Mouse (Mus musculus) CH12.LX (cell line): ENCODE data around the gene Klf9. TPM values are rescaled to one million over a fixed set of nuclear protein-coding genes. Genes with fewer than 3 reads are reported as not detected.

Experiments used
- DNase-seq: peaks from one replicate; pipeline ENCODE4 v3.0.0-alpha.2; 2013; ENCODE audit errors: extremely low read depth
- H3K27ac ChIP-seq: 2 replicates; pipeline ENCODE4 v1.5.1; 2012; ENCODE audit warnings: low read depth, mild to moderate bottlenecking, control low read depth, moderate library complexity; ENCODE audit not compliant: insufficient read depth
- H3K27me3 ChIP-seq: replicated peaks from 2 replicates; pipeline ENCODE3; 2012; ENCODE audit warnings: inconsistent platforms
- H3K36me3 ChIP-seq, 2 experiments: replicated peaks in 1 of 2; 2 replicates each; pipeline versions ENCODE3 to v1.6.1; 2012; ENCODE audit warnings: inconsistent platforms in 1 of 2, low read length in 1 of 2, mild to moderate bottlenecking in 1 of 2, mixed read lengths in 1 of 2, moderate library complexity in 1 of 2; ENCODE audit not compliant: control insufficient read depth in 1 of 2, insufficient read depth in 1 of 2
- H3K4me1 ChIP-seq, 2 experiments: 2 replicates each; pipeline ENCODE4 v1.6.1; 2012; ENCODE audit warnings: inconsistent platforms in 1 of 2, moderate library complexity in 1 of 2; ENCODE audit not compliant: insufficient read depth in 2 of 2, control insufficient read depth in 1 of 2
- H3K4me2 ChIP-seq: 2 replicates; pipeline ENCODE4 v1.6.1; 2012; ENCODE audit warnings: low read depth, mild to moderate bottlenecking, control low read depth; ENCODE audit not compliant: poor library complexity, insufficient read depth, severe bottlenecking
- H3K4me3 ChIP-seq, 3 experiments: fragments of 150-350 bp in 1 of 3; sonication (generic) in 1 of 3; replicated peaks in 1 of 3; 2 replicates each; pipeline versions ENCODE3 to v1.5.1; 2011 to 2012; ENCODE audit warnings: low read depth in 2 of 3, low read length in 2 of 3, mild to moderate bottlenecking in 2 of 3, moderate library complexity in 2 of 3, control low read depth in 1 of 3, improper control_type of control experiment in 1 of 3, inconsistent platforms in 1 of 3, mixed read lengths in 1 of 3; ENCODE audit not compliant: poor library complexity in 1 of 3
- H3K79me2 ChIP-seq: replicated peaks from 2 replicates; pipeline ENCODE4 v1.6.1; 2012; ENCODE audit warnings: mild to moderate bottlenecking, moderate library complexity; ENCODE audit not compliant: control insufficient read depth, poor library complexity, insufficient read depth, severe bottlenecking; ENCODE audit errors: extremely low read depth
- H3K9ac ChIP-seq: 2 replicates; pipeline ENCODE4 v1.6.1; 2012; ENCODE audit warnings: low read depth, mild to moderate bottlenecking, control low read depth, moderate library complexity; ENCODE audit not compliant: insufficient read depth
- H3K9me3 ChIP-seq: replicated peaks from 2 replicates; pipeline ENCODE3; 2012; ENCODE audit warnings: low read length, inconsistent platforms, mixed read lengths
- BHLHE40 ChIP-seq: IDR thresholded peaks from 2 replicates; pipeline ENCODE4 v1.6.1; 2011; ENCODE audit warnings: mild to moderate bottlenecking, low read depth, low read length, improper control_type of control experiment
- CHD2 ChIP-seq: IDR thresholded peaks from 2 replicates; pipeline ENCODE4 v1.6.1; 2011; ENCODE audit warnings: low read length, improper control_type of control experiment
- CTCF ChIP-seq, 2 experiments: IDR thresholded peaks in 1 of 2; conservative IDR thresholded peaks in 1 of 2; 2 replicates each; pipeline ENCODE4 v1.5.1; 2011 to 2012; ENCODE audit warnings: low read depth in 2 of 2, low read length in 2 of 2, improper control_type of control experiment in 1 of 2, inconsistent platforms in 1 of 2, mild to moderate bottlenecking in 1 of 2, moderate library complexity in 1 of 2
- E2F4 ChIP-seq: IDR thresholded peaks from 2 replicates; pipeline ENCODE4 v1.6.1; 2011; ENCODE audit warnings: low read depth, low read length, improper control_type of control experiment; ENCODE audit not compliant: insufficient replicate concordance
- ELF1 ChIP-seq: IDR thresholded peaks from 2 replicates; pipeline ENCODE4 v1.6.1; 2014; ENCODE audit warnings: low read depth, mild to moderate bottlenecking, inconsistent platforms, low read length, improper control_type of control experiment
- GABPA ChIP-seq: IDR thresholded peaks from 2 replicates; pipeline ENCODE4 v1.6.1; 2012; ENCODE audit warnings: low read depth, low read length, improper control_type of control experiment, inconsistent platforms; ENCODE audit not compliant: insufficient replicate concordance
- IRF4 ChIP-seq: IDR thresholded peaks from 2 replicates; pipeline ENCODE4 v1.6.1; 2014; ENCODE audit warnings: low read depth, mild to moderate bottlenecking, inconsistent platforms, low read length, improper control_type of control experiment
- JUN ChIP-seq: IDR thresholded peaks from 2 replicates; pipeline ENCODE4 v1.6.1; 2011; ENCODE audit warnings: low read depth, mild to moderate bottlenecking, low read length, improper control_type of control experiment, moderate library complexity; ENCODE audit not compliant: insufficient read depth
- KAT2A ChIP-seq: IDR thresholded peaks from 2 replicates; pipeline ENCODE4 v1.6.1; 2012; ENCODE audit warnings: low read length, improper control_type of control experiment, inconsistent platforms; ENCODE audit not compliant: insufficient replicate concordance
- MAFK ChIP-seq: IDR thresholded peaks from 2 replicates; pipeline ENCODE4 v1.6.1; 2011; ENCODE audit warnings: low read length, improper control_type of control experiment; ENCODE audit not compliant: insufficient replicate concordance
- MAX ChIP-seq: IDR thresholded peaks from 2 replicates; pipeline ENCODE4 v1.6.1; 2011; ENCODE audit warnings: low read length, improper control_type of control experiment
- MAZ ChIP-seq: IDR thresholded peaks from 2 replicates; pipeline ENCODE4 v1.6.1; 2012; ENCODE audit warnings: low read depth, mild to moderate bottlenecking, inconsistent platforms, low read length, improper control_type of control experiment, moderate library complexity
- MEF2A ChIP-seq: IDR thresholded peaks from 2 replicates; pipeline ENCODE4 v1.6.1; 2014; ENCODE audit warnings: low read depth, mild to moderate bottlenecking, inconsistent platforms, low read length, improper control_type of control experiment, borderline replicate concordance
- MXI1 ChIP-seq: IDR thresholded peaks from 2 replicates; pipeline ENCODE4 v1.6.1; 2011; ENCODE audit warnings: mild to moderate bottlenecking, low read depth, low read length, improper control_type of control experiment
- MYC ChIP-seq: IDR thresholded peaks from 2 replicates; pipeline ENCODE4 v1.6.1; 2011; ENCODE audit warnings: low read depth, mild to moderate bottlenecking, improper control_type of control experiment, low read length
- NRF1 ChIP-seq: IDR thresholded peaks from 2 replicates; pipeline ENCODE4 v1.6.1; 2014; ENCODE audit warnings: low read depth, mild to moderate bottlenecking, inconsistent platforms, low read length, improper control_type of control experiment, moderate library complexity
- PAX5 ChIP-seq: IDR thresholded peaks from 2 replicates; pipeline ENCODE4 v1.6.1; 2012; ENCODE audit warnings: low read length, inconsistent platforms, mixed read lengths
- POLR2A ChIP-seq: IDR thresholded peaks from 2 replicates; pipeline ENCODE4 v1.6.1; 2011; ENCODE audit warnings: low read depth, mild to moderate bottlenecking, improper control_type of control experiment, low read length
- RAD21 ChIP-seq: IDR thresholded peaks from 2 replicates; pipeline ENCODE4 v1.6.1; 2011; ENCODE audit warnings: low read depth, mild to moderate bottlenecking, low read length, improper control_type of control experiment, moderate library complexity
- RCOR1 ChIP-seq: conservative IDR thresholded peaks from 2 replicates; pipeline ENCODE4 v1.6.1; 2012; ENCODE audit warnings: low read depth, mild to moderate bottlenecking, inconsistent platforms, low read length, improper control_type of control experiment
- SIN3A ChIP-seq: IDR thresholded peaks from 2 replicates; pipeline ENCODE4 v1.6.1; 2012; ENCODE audit warnings: low read length, improper control_type of control experiment, inconsistent platforms
- TBP ChIP-seq: conservative IDR thresholded peaks from 2 replicates; pipeline ENCODE4 v1.6.1; 2011; ENCODE audit warnings: low read depth, low read length, improper control_type of control experiment
- UBTF ChIP-seq: IDR thresholded peaks from 2 replicates; pipeline ENCODE4 v1.6.1; 2012; ENCODE audit warnings: low read depth, mild to moderate bottlenecking, inconsistent platforms, low read length, improper control_type of control experiment, moderate library complexity
- USF2 ChIP-seq: conservative IDR thresholded peaks from 2 replicates; pipeline ENCODE4 v1.6.1; 2011; ENCODE audit warnings: low read depth, low read length, improper control_type of control experiment
- ZC3H11A ChIP-seq: IDR thresholded peaks from 2 replicates; pipeline ENCODE4 v1.6.1; 2012; ENCODE audit warnings: low read depth, mild to moderate bottlenecking, inconsistent platforms, low read length, improper control_type of control experiment
- ZKSCAN1 ChIP-seq: IDR thresholded peaks from 2 replicates; pipeline ENCODE4 v1.6.1; 2012; ENCODE audit warnings: low read depth, inconsistent platforms, low read length, improper control_type of control experiment, borderline replicate concordance
- ZNF384 ChIP-seq: IDR thresholded peaks from 2 replicates; pipeline ENCODE4 v1.6.1; 2012; ENCODE audit warnings: low read depth, low read length, improper control_type of control experiment, inconsistent platforms
- dilution Hi-C: fragments of 300-500 bp; cut with MboI; formaldehyde crosslinking; loops from 2 replicates; pipeline ENCODE4 v1.14.3; 2020; ENCODE audit warnings: low sequenced_read_pairs; ENCODE audit not compliant: extremely low pct_unique_long_range_greater_than_20kb, extremely low pct_ligation_motif_present
- in situ Hi-C: fragments of 300-500 bp; cut with MboI; formaldehyde crosslinking; loops from 3 replicates; pipeline ENCODE4 v1.14.3; 2019; ENCODE audit warnings: low sequenced_read_pairs, low pct_ligation_motif_present, low pct_unique_long_range_greater_than_20kb, mixed read lengths
- polyA plus RNA-seq: library from polyadenylated mRNA; unstranded; fragments of >175 nt; gene quantifications from 2 replicates; pipeline ENCODE4 v1.2.1, GENCODE M21; 2012; ENCODE audit warnings: low read depth; ENCODE audit not compliant: insufficient read length
- total RNA-seq, 2 experiments: library from RNA; depleted of rRNA; stranded (reverse); fragments of 300-350 nt in 1 of 2; fragments of >200 nt in 1 of 2; gene quantifications; 2 replicates each; pipeline ENCODE4 v1.2.3; 2012 to 2014

Klf9 gene
- total and polyA plus RNA-seq, 3 experiments: not detected

GRCm38 (mm10) chr19:23147026-23147966 is 6.3 kb downstream of the Klf9 start:
- Histone ChIP-seq H3K79me2 (no peaks in the 10 kb centered on the region), H3K9ac (no peak overlapping the region), H3K9me3 (peaks cover 6% of the 10 kb centered on the region), H3K4me3 (no peak overlapping the region), H3K36me3 (no peaks in the 10 kb centered on the region), H3K27ac (no peak overlapping the region), H3K4me2 (no peak overlapping the region), H3K27me3 (no peaks in the 10 kb centered on the region), H3K4me1 (peaks cover 3 to 30% of the 10 kb centered on the region in 2 experiments)
- DNase-seq: no peak
- no peak for TF ChIP-seq USF2
- no peak for TF ChIP-seq PAX5
- TF ChIP-seq POLR2A: no peak
- no peak for TF ChIP-seq ZNF384
- TF ChIP-seq IRF4: no peak
- TF ChIP-seq E2F4: no peak
- TF ChIP-seq KAT2A: no peak
- no peak for TF ChIP-seq UBTF
- TF ChIP-seq TBP: no peak
- TF ChIP-seq MYC: no peak
- no peak for TF ChIP-seq GABPA
- TF ChIP-seq CHD2: no peak
- dilution Hi-C loops (no loop called here), in situ Hi-C loops (no loop called here)

- no peak for DNase-seq
- no peak overlapping the region for H3K9ac ChIP-seq
- no peak overlapping the region for H3K4me2 ChIP-seq
- no peaks in the 10 kb centered on the region for H3K9me3 ChIP-seq
- no peak overlapping the region for H3K27ac ChIP-seq
- H3K27me3 ChIP-seq: no peaks in the 10 kb centered on the region
- TF ChIP-seq ZC3H11A (no peak), CTCF (conservative IDR thresholded peaks at IDR 0.05 in 1 of 2, IDR thresholded peaks at IDR 0.05 in 1 of 2; ENCODE audit: low read depth in 2 of 2, low read length in 2 of 2) (no peak), MAX (no peak), JUN (no peak), ELF1 (no peak), SIN3A (no peak), MAFK (no peak), MEF2A (no peak), ZKSCAN1 (no peak), BHLHE40 (no peak), RCOR1 (no peak), E2F4 (no peak), MAZ (no peak), KAT2A (no peak), RAD21 (no peak), NRF1 (no peak), MYC (no peak), MXI1 (no peak), POLR2A (no peak)
- peaks cover 5 to 36% of the 10 kb centered on the region in 2 experiments for H3K4me1 ChIP-seq
- dilution Hi-C loops (no loop called here), in situ Hi-C loops (loop anchor here (10.0 kb wide), 1 partner anchor 235 kb away; no protein-coding TSS in a partner anchor)
- H3K79me2 ChIP-seq: no peaks in the 10 kb centered on the region
- no peak overlapping the region for H3K4me3 ChIP-seq
- H3K36me3 ChIP-seq: no peaks in the 10 kb centered on the region
These were observed 8.7 kb downstream of the Klf9 start for GRCm38 (mm10) chr19:23149465-23150410.
